Mouse (Mus musculus) spleen, postnatal 4 days (tissue): Measurements from ENCODE around the gene Fam57b.
A peak's percentile ranks its signal among the peaks of the same experiment; 100 is the strongest.

Experiments
- DNase-seq, 2 experiments: peaks; one replicate each; pipeline ENCODE4 v3.0.0; 2022; ENCODE audit warnings: low spot score in 2 of 2

Gene Fam57b

DNA sequence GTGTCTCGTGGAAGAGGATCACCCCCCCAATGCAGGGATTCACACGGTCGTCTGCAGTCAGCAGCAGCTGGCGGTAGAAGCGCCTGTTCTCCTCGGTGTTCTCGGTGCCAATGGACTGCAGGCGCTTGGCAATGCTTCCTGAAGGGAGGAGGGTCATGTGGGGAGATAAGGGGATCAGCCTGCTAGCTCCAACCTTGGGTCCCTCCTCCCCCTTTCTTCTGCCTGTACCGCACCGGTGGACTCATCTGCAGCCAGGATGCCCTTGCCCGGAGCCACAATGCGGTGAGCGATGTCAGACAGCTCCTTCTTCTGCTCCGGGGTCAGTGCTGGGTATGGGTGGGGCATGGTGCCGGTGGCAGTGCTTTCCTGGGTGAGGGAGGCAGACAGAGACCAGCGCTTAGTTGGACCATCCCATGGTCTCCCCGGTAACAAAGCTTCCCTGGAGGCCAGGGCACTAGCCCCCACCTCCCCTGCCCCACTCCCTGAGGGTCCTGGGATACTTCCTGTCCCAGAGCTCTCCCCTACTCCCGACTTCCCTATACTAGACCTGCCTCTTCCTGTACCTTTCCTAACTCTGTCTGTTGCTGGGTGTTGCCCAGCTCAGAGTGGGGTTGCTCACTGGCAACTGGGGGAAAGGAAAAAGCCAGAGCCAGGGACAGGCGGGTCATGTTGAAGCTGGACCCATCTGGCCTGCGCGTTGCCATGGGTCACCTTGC, at the start of gene Fam57b:
Fam57b (plus strand) TSS at position 258 of the 716 bp plus-strand sequence.
- no peak for DNase-seq

DNA sequence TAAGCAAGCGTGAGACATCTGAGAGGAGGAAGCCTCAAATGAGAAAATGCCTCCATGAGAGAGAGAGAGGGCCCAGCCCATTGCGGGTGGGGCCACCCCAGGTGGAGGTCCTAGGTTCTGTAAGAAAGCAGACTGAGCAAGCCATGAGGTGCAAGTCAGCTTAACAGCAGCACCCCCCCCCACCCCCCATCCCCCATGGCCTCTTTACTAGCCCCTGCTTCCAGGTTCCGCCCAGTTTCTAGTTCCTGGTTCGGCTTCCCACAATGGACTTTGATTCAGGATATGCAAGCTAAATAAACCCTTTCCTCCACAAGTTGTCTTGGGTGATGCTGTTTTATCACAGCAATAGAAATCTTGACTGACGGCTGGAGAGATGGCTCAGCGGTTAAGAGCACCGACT, 48.6 kb upstream of the Fam57b start:
- no peak for DNase-seq

GRCm38 (mm10) chr7:126749582-126750343, 47.7 kb upstream of the Fam57b start:
- no peak for DNase-seq

GRCm38 (mm10) chr7:126754866-126755265, 42.6 kb upstream of the Fam57b start:
- DNase-seq: peak; percentile 70 to 83

DNA sequence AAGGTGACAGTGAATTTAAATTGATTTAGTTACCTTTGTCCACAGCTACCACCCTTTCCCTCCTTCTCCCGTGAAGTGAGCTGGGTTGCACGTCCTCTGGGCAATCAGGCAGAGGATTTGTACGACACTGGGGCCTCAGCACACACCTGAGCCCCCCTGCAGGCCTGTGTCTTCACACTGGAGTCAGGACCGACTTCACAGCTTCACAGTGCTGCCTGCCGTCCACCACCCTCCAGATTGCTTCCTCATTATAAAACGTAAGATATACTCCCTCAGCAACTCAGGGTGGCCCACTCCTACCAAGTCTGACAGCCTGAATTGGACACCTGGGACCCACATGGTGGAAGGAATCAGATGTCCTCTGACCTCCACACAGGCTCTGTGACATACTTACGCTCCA, 38.9 kb upstream of the Fam57b start:
- no peak for DNase-seq

DNA sequence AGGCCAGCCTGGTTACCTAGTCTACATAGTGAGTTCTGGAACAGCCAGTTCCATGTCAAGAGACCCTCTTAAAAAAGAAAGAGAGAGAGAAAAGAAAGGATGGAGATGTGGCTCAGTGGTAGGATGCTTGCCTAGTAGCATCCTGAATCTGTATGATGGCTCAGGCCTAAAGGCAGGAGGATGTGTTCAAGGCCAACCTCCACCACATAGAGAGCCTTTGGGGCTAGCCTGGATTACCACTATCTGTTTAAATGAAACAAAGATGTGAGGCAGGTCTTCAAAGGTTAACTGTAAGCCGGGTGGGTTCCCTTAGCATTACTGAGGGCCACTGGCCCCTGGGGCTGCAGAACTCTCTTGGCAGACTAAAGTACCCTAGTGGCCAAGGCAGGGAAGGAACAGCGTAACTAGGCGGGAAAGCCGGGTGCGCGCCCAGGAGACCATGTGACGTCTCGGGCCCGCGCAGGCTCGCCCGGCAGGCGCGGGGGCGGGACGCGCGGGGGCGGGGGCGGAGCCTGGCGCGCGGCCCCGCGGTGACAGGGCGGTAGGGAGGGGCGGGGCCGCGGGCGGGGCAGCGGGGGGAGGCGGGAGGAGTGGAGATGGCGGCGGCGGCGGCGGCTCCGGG, 38.3 kb upstream of the Fam57b start, which contains the start of gene Mapk3:
Mapk3 (plus strand) TSS at position 552 of the 622 bp plus-strand sequence.
- peak; percentile 92 to 94 for DNase-seq

DNA sequence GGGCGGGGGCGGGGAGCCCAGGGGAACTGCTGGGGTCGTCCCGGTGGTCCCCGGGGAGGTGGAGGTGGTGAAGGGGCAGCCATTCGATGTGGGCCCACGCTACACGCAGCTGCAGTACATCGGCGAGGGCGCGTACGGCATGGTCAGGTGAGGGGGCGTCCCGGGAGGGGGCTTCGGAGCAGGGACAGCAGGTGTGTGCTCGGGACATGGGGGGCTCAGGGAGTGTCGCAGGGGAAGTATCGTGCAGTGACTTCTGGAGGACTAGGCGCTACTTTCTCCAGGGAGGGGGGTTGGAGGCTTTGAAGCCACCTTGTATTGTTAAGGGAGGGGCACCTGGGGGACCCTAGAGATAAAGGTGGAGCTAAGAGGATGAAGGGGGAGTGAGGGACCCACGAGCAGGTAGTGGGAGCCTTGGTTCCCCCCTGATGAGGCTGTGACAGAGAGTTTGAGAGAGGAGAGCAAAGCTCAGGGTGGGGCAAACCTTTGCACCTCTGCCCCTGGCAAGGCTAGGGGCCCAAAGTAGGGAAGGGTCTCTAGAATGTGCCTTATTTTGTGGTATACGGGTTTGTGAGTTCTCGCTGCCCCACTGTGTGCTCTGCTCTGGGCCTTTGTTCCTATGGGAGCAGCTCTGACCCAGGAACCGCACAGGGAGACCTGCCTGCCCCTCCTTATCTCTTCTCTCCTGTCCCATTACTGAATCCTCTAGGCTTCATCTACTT, 37.6 kb upstream of the Fam57b start:
- no peak for DNase-seq

- peak in 1 of 2 experiments; percentile 66 for DNase-seq
These were observed 37.1 kb upstream of the Fam57b start for GRCm38 (mm10) chr7:126760391-126760802.

- DNase-seq: no peak
These were observed 36.5 kb upstream of the Fam57b start for GRCm38 (mm10) chr7:126760956-126761355.

DNA sequence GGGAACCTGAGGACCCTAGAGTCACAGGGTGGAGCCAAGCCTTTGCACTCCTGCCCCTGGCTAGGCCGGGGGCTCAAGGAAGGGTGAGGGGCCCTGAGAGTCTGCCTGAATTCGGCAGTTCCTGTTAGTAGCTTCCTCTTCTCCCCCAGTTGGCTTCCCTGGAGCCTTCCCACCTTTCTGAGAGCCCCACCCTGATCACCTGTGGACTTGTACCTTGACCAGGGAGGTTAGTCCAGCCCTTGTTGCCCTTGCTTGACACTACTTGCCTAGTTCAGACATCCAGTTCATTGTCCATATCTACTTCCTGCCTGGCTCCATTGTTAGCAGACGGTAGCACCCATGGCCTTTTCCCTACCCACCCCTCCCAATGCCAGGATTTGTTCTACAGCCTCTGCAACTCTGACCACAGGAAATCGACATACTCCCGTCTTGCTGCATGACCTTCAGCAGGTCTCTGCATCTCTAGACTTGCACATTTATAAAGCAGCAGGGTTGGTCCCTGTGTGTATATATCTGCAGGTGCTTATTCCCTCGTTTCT, 35.9 kb upstream of the Fam57b start:
- DNase-seq: no peak

DNA sequence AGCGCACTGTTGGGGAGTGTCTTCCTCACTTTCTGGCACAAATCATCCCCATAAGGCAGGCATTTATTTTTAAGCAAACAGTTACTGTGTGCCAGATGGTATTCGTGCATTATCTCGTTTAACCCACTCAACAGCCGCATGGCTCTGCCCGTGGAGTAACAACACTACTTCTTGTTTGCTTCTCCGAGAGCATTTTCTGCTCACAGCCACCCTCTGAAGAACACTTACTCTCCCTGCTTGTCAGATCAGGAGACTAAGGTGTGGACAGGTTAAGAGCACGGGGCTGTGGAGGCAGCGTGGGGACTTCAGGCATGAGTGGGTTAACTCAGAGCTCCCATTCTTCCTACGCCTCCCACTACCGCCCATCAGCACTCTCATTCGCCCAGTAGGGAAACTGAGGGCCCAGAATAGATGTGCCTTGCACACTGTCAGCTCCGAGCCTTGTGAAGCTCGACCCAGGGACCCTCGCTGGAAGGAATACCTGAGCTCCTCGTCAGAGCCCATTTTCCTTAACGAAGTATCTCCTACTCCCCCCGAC, 34.9 kb upstream of the Fam57b start:
- DNase-seq: no peak

GRCm38 (mm10) chr7:126765540-126765939, 31.9 kb upstream of the Fam57b start:
- peak in 1 of 2 experiments; percentile 70 for DNase-seq

GRCm38 (mm10) chr7:126766201-126766600, 31.3 kb upstream of the Fam57b start, which contains the start of gene Gdpd3:
Gene Gdpd3 (plus strand): TSS chr7:126766334.
- DNase-seq: peak; percentile 78 to 87

DNA sequence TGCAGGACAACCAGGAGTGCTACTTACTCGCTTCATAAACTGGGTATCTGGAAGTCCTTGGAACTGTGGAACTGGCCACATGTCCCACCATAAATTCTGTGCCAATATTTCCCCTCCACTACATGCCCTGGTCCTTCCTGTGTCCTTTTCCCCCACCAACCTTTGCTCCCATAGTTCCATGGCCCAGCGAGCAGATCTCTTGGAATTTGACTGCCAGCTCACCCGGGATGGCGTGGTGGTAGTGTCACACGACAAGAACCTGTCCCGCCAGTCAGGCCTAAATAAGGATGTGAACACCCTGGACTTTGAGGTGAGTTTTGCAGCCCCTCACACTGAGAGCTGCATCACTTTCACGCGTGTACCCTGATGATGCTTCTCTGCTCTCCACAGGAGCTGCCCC, 30.5 kb upstream of the Fam57b start:
- DNase-seq: no peak

DNA sequence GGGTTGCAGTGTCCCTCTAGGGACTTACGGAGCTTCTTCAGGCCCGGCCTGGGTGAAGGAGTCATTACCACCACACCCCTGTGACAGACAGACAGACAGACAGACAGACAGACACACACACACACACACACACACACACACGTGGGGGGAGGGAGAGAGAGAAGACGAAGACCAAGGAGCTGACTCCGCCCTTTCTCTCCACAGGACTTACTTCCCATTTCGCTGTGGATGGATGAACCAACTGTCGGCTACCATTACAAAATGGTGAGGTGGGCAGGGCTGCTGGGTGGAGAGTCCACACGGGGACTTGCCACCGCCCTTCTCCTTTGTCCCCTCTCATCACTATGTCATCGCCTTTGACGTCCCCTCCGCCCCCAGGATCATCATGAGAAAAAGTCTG, 26.7 kb upstream of the Fam57b start:
- peak in 1 of 2 experiments; percentile 62 for DNase-seq

GRCm38 (mm10) chr7:126773351-126773750, 24.1 kb upstream of the Fam57b start:
- no peak for DNase-seq

GRCm38 (mm10) chr7:126774463-126774862, 23.0 kb upstream of the Fam57b start:
- DNase-seq: no peak

GRCm38 (mm10) chr7:126775185-126775977, 22.1 kb upstream of the Fam57b start:
- DNase-seq: peak in 1 of 2 experiments; percentile 65

DNA sequence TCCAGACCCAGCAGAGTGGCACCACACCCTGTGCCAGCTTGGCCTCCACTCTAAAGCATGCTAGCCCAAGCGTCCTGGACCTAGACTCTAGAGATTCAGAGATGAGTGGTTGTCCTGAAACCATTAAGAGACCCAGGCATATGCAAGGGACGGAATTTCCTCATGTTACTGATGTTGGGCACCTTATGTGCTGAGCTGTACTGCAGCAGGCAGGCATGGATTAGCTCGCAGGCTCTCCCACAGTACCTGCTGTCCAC, 21.6 kb upstream of the Fam57b start:
- DNase-seq: peak in 1 of 2 experiments; percentile 64

DNA sequence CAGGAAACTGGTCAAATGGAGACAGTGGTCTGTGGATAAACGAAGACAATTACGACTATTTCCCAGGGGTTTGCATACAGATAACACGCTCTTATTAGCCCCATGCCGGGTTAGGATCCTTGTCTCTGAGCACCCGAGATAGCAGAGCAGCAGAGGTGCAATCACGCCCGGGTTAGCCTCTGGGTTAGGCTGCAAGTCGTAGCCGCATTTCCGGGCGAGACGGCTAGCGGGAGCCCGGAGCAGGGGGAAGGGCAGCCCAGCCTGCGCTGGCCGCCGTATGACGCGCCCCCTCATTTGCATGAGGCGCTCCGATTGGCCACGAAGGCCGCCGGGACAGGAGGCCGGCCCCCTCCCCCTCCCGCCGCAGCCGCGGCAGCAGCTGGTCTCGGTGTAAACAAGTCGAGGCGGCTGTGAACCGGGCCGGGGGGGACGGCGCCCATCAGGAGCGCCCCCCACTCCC, 20.8 kb upstream of the Fam57b start, which contains the start of gene Ypel3:
Ypel3 (plus strand) TSS at position 358 of the 460 bp plus-strand sequence.
- DNase-seq: peak; percentile 95 to 97
